Mouse (Mus musculus) gastrocnemius, adult 2 months (tissue): Measurements from ENCODE around the gene Mab21l1. TPM values are rescaled to one million over a fixed set of nuclear protein-coding genes. Genes with fewer than 3 reads are reported as not detected.

ENCODE experiments used
- DNase-seq: peaks from one replicate; pipeline ENCODE4 v3.0.0; 2022
- H3K27ac ChIP-seq: fragments of 200-600 bp; 2 replicates; pipeline ENCODE4 v1.8.1; 2022; ENCODE audit warnings: mild to moderate bottlenecking
- H3K4me3 ChIP-seq: fragments of 200-600 bp; 2 replicates; pipeline ENCODE4 v1.8.1; 2022; ENCODE audit warnings: mild to moderate bottlenecking, moderate library complexity
- CTCF ChIP-seq: fragments of 200-600 bp; IDR thresholded peaks from 2 replicates; pipeline ENCODE4 v1.8.1; 2022; ENCODE audit warnings: antibody characterized with exemption, mild to moderate bottlenecking, moderate library complexity
- intact Hi-C: fragments of 180-260 bp; cut with DNase I; formaldehyde crosslinking; loops from one replicate; pipeline ENCODE4 v1.15.1; 2025
- total RNA-seq, 2 experiments: library from RNA; stranded (reverse); gene quantifications; 2 replicates each; pipeline ENCODE4 v1.2.3; 2021

Mab21l1 gene
- total RNA-seq, 2 experiments from 2014 or later, result 0.86 to 3.7 TPM

DNA sequence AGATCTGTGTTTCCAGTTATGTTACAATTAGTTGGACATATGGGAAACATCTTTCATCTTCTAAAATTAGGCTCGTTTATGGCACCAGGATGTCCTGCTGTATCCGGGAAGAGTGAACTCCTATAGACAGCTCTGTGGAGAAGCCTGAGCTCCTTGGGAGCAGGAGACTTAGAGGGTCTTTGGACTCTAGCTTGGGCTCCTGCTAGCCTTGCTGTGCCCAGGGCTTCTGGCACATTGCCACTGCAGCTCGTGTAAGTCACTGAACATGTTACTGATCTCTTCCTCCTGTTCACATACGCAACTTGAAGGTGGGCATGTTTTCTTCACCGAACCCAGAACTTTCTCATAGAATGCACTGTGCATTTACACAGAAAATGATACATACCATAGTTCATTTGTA is 9.9 kb downstream of the Mab21l1 start:
- intact Hi-C loops, result no loop called here
- Histone ChIP-seq H3K4me3 (no peak overlapping the region), H3K27ac (no peak overlapping the region)
- no peak for TF ChIP-seq CTCF
- DNase-seq, result no peak

DNA sequence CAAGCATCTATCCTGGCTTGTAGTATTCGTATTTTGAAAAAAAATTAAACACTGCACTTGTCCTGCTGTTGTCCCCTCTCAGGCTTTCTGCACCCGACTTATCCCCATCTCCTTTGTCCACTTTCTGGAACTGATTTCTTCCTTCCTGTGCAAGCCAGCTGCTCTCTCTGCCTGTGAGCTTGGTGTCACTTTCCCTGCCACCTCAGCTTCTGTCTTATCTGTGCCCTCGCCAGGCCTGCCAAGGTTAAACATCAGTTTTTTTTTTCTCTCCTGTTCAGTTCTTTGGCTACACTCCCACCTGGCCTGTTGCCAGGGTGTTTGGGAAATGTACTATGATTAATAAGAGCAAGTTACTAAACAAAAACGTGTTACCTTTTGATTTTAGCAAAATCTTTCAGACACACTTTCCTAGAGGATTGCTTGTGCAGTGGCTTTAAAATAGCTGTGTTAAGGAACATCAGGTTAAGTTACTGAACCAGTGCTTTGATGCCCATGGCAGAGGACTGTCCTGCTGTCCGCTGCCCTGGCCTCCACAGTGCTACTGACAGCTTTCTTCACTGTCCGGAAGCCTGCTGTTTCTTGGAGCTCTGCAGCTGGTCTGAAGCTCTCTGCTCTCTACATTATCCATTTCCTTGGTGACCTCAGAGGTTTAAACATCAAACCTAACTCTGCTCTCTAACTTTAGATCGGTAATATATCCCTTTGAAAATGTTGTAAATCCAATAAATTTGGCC is 11.7 kb downstream of the Mab21l1 start:
- intact Hi-C loops, result no loop called here

DNA sequence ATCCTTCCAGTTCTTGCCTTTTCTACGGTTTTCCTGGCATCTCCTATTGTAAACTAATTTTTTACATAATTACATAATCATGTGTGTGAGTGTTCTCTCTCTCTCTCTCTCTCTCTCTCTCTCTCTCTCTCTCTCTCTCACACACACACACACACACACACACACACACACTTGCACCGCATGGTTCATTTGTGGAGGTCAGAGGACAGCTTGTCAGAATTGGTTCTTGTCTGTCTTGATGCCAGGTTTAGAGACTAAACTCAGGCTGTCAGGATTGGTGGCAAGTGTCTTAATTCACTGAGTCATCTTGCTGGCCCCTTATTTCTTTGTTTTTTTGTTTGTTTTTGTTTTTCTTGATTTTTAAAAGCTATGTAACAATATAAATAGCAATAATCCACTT is 12.5 kb downstream of the Mab21l1 start:
- intact Hi-C loops, result no loop called here
- Histone ChIP-seq H3K4me3 (no peak overlapping the region), H3K27ac (no peak overlapping the region; the same call in 1 of the 2 replicates)
- no peak for TF ChIP-seq CTCF
- DNase-seq, result no peak

More for the DNA sequence above, 11.7 kb downstream of the Mab21l1 start:
- peak; percentile 73 for DNase-seq
- H3K27ac ChIP-seq, result peak overlapping the region; percentile 71
- no peak overlapping the region for H3K4me3 ChIP-seq
- TF ChIP-seq CTCF, result no peak

DNA sequence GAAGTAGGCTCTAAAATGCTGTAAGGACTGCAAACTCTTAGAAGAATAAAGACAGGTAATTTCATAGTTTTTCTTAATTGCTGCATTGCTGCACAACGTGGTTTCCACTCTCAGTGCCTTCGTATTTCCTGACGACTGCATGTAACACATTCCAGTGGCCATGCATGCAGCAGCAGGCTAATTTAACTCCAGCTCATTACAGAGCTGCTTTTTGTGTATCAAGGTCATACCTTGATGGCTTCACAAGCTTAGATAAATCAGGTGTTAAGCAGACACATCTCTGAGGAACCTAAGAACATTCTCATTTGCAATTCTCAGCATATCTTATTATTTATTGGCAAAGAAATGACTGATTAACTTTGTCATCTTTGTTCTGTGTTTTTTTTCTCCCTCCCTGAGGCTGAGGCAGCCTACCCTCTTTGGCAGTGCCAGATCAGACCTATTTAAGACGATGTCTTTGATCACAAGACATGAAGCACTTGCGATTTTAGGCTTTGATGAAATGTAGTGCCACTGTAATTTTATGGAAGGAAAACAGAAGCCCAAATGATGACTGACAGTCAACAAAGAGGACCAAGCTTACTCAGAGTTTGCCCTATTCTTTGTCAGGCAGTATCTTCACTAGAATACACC is 32.8 kb downstream of the Mab21l1 start:
- Histone ChIP-seq H3K4me3 (no peak overlapping the region), H3K27ac (no peak overlapping the region)
- intact Hi-C loops, result no loop called here
- no peak for DNase-seq
- no peak for TF ChIP-seq CTCF

DNA sequence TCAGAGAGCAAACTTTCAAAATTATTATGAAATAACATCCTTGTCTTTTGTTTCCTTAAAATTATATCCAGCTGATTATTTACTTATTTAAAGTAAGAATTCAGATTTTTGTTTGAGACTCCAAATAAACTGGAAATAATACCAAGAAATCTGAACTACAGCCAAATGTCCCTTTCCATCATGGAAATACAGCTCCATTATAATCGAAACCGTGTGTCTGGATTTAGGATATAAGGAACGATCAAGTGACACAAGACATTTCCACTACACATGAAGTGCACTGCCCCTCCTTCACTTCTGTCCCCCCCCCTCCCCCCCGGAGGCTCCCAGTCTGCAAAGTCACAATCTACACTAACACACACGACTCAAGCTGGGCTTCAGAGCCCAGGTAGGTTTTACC is 33.8 kb downstream of the Mab21l1 start:
- intact Hi-C loops, result no loop called here
- no peak for TF ChIP-seq CTCF
- DNase-seq, result no peak
- Histone ChIP-seq H3K4me3 (no peak overlapping the region), H3K27ac (no peak overlapping the region)

DNA sequence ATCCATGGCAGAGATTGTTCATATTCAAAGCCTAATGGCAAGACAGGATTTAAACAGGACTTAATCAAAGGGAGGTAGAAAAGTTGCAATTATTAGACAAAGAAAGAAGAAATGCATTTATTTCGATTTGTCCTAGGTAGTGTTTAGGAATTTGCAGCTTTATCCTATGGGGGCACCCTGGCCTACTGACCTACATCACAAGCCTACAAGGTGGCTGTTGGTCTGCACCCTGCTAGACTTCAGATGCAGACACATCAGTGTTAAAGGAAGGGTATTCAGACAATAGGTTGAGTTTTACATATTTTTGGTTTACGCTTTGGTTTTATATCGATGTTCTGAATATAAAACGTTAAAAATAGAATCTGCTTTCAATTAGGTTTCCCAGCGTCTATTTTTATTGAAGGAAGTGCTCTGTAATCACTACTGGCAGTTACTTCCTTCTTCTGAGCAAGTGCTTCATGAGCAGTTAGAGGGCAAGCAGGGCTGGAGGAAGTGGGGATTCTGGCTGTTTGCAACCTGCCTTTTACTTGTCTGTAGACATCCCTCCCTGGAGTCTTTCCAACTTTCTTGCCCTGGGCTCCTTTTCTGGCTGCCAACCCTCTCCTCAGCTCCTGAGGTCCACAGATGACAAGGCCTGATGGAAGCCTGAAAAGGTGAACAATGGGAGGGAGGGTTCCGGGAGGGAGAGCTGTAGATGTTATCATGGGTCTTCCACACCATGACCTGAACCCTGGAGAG is 34.5 kb downstream of the Mab21l1 start:
- TF ChIP-seq CTCF, result no peak
- peak overlapping the region; percentile 17; the same call in 1 of the 2 replicates for H3K27ac ChIP-seq
- DNase-seq, result peak; percentile 17
- H3K4me3 ChIP-seq, result no peak overlapping the region
- intact Hi-C loops, result no loop called here

DNA sequence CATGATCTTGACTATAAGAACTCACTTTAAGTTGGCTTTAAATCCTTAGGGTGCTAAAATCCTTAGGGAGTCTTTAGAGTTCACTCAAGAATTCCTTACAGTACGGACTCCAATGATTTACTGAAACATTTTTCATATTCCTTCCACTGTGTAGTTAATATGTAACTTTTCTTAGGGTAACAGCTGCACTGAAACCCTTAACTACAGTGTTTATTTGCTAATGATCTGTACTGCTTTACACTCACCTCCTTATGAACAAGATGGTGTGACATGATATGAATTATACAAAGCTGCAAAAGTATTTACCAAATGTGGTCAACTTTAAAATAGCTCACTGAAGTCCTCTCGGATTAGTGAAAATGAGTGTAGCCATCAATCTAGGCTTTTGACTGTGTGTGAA is 35.8 kb downstream of the Mab21l1 start:
- no peak for TF ChIP-seq CTCF
- no peak overlapping the region for H3K4me3 ChIP-seq
- H3K27ac ChIP-seq, result no peak overlapping the region
- intact Hi-C loops, result no loop called here
- no peak for DNase-seq

DNA sequence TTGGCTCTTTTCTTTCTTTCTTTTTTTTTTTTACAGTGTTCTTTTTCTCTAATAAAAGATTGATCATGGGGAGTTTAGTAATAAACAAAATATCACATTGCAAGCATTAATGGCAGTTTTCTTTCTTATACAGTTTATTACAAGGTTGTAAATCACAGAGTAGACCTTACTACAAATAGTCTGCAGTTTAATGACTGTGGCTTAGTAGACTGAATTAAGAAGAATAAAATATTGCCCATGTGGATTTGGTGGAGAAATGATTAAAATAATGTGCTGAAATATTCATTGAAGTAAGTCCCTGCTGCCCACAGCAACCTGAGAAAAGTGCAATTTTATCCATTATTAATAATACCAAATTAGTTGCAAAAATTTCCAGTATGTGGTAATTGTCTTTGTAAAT is 37.3 kb downstream of the Mab21l1 start:
- no peak overlapping the region for H3K27ac ChIP-seq
- no peak for TF ChIP-seq CTCF
- H3K4me3 ChIP-seq, result no peak overlapping the region
- intact Hi-C loops, result no loop called here
- no peak for DNase-seq

DNA sequence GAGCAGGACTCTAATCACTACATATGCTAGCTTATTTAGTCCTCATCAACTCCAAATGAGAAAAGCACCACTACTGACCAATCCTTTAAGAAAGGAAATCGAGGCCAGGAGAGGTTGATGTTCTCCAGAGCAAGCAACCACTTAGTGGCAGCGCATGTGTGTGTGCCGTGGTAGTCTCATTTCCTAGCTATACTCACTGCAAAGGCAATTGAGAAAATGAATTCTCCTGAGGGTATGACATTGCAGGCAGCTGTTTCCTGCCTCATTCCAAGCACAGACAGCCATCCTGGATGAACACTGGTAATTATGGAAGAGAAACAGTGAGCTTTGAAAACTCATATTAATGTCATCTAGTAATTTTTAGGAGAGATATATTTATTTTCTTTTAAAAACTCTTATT is 42.6 kb downstream of the Mab21l1 start:
- intact Hi-C loops, result no loop called here
- no peak for TF ChIP-seq CTCF
- Histone ChIP-seq H3K27ac (no peak overlapping the region), H3K4me3 (no peak overlapping the region)
- DNase-seq, result no peak

DNA sequence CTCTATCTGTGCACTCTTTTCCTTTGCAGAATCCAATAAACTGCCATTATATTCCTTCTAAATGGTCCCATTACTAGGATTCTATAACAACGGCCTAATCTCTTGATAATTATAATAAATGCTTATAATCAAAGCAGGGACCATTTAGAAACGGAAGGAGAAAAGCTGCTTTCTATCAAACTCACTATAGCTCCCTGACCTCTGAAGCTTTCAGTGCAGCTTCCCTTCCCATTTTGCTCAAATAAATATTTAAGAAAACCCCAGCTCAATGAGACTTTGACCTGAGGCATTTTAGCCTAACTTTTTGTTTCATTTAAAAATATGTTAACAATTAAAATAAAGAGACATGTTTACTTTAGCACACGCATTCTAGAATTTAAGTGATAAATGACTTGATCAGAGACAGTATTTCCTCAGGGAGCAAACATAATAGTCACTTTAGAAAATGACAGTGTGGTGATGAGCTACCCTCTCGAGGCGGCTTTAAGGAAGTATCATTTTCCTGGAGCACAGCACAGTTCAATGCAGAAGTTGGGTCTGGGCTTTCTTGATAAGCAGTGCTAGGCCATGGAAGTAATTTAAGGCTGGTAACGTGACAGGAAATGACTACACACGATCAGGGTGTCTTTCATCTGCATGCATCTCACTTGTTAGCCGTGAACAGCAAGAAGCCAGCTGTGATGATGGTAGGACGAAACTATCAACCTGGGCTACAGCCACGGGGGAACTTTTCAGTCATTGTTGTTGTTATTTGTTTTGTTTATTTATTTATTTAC is 46.4 kb downstream of the Mab21l1 start:
- no peak overlapping the region for H3K27ac ChIP-seq
- no peak for DNase-seq
- intact Hi-C loops, result no loop called here
- TF ChIP-seq CTCF, result no peak
- H3K4me3 ChIP-seq, result no peak overlapping the region

DNA sequence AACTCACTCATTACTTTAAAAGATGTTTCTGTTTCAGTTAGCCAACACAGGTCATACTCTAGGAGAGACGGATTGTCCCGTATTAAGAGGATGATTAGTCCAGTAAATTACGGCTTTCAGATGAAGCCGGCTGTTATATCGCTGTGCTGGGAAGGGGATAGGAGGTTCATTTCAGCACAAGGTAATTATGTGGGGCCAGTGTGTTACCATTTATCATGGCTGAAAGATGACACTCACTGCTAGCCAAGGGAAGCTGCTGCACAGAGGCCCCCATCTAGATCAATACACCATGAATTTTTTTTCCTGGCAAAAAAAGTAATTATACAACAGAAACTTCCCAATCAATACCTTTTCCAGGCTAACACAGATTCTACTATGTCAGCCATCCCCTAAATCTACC is 47.9 kb downstream of the Mab21l1 start:
- no peak overlapping the region for H3K27ac ChIP-seq
- no peak overlapping the region for H3K4me3 ChIP-seq
- no peak for TF ChIP-seq CTCF
- intact Hi-C loops, result no loop called here
- no peak for DNase-seq
